ENCODE assay signal across 13 mouse cellular contexts in the genomic region with DNA sequence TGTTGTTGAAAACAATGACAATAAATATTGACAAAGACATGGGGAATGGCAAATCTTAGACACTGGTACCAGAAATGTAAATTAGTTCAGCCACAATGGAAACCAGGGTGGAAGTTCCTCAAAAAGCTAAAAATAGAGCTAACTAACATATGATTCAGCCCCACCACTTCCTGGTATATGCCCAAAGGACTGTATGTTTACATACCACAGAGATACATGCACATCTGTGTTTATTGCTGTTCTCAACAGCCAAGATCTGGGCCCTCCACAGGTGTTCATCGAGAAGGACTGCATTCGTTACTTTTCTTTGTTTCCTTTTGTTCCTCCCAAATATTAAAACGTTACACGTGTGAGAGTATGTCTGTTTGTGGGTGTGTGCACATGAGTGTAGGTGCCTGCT. TPM values are rescaled to one million over a fixed set of nuclear protein-coding genes. Genes with fewer than 3 reads are reported as not detected.
A peak's percentile ranks its signal among the peaks of the same experiment; 100 is the strongest.
DNase-seq lines count a peak whose midpoint lies in the region; ATAC-seq lines count a peak whose summit lies in the region.
"Had no signal": no experiment of that assay in that cellular context is flagged by ENCODE, and none has a peak within 500 bp of the region (broad histone marks: within the 10 kb centered on the region; RNA-seq: fewer than 3 reads in every experiment).

No protein-coding gene starts in this region.

- no peak overlapping the region for H3K9ac ChIP-seq in midbrain, embryonic 13.5 days (replicated peaks)
- H3K9ac ChIP-seq: heart, embryonic 13.5 days; liver, embryonic 15.5 days had no signal

- intact Hi-C loops in left cerebral cortex, postnatal 25 days (cut with DNase I) = no loop called here

- no peaks in the 10 kb centered on the region for H3K9me3 ChIP-seq in midbrain, embryonic 13.5 days
- H3K9me3 ChIP-seq: forebrain, embryonic 10.5 days; heart, embryonic 13.5 days; liver, embryonic 15.5 days had no signal

- WGBS in midbrain, embryonic 13.5 days = 85% methylated on average over 4 of the region's 4 CpGs

- ATAC-seq in common myeloid progenitor, adult 5-6 weeks (replicated peaks; ENCODE audit: low read depth, poor library complexity, severe bottlenecking) = peak; percentile 60
- ATAC-seq in midbrain, embryonic 13.5 days = no peak

- DNase-seq in kidney, adult 9 months = peak; percentile 22
- DNase-seq in kidney, postnatal 36 days = no peak
- peak; percentile 73 for DNase-seq in A20 (ENCODE audit: low read depth, low spot score)
- DNase-seq in thymus, adult 18-20 months = peak; percentile 34 to 62
- DNase-seq in urinary bladder, postnatal 36 days (ENCODE audit: low spot score in 2 of 2) = no peak
- DNase-seq in left cerebral cortex, postnatal 25 days (ENCODE audit: low spot score in 2 of 2) = no peak
- DNase-seq: embryo, embryonic 11 days; kidney, postnatal 14 days had no signal

- H3K4me1 ChIP-seq in midbrain, embryonic 13.5 days (replicated peaks) = peaks cover 25% of the 10 kb centered on the region

- no peaks in the 10 kb centered on the region for H3K36me3 ChIP-seq in midbrain, embryonic 13.5 days
- H3K36me3 ChIP-seq: forebrain, embryonic 10.5 days; heart, embryonic 13.5 days; liver, embryonic 15.5 days had no signal

- no peak overlapping the region for H3K27ac ChIP-seq in midbrain, embryonic 13.5 days
- H3K27ac ChIP-seq: forebrain, embryonic 10.5 days; heart, embryonic 13.5 days; liver, embryonic 15.5 days had no signal

- H3K27me3 ChIP-seq in midbrain, embryonic 13.5 days = no peaks in the 10 kb centered on the region
- H3K27me3 ChIP-seq: heart, embryonic 13.5 days; liver, embryonic 15.5 days had no signal

- H3K4me2 ChIP-seq in midbrain, embryonic 13.5 days (replicated peaks) = no peak overlapping the region
- H3K4me2 ChIP-seq: heart, embryonic 13.5 days; liver, embryonic 15.5 days had no signal

- H3K4me3 ChIP-seq in midbrain, embryonic 13.5 days (replicated peaks) = no peak overlapping the region
- H3K4me3 ChIP-seq: forebrain, embryonic 10.5 days; heart, embryonic 13.5 days; liver, embryonic 15.5 days had no signal

RNA-seq across cellular contexts. Expression of gene Abi1, which starts 1.4 kb away (rescaled TPM):
- 106 and 124 TPM in 2 replicates for total RNA-seq in common myeloid progenitor, adult 5-6 weeks (2017)
- total RNA-seq in left cerebral cortex, postnatal 25 days (2021) = 100 to 1,000 TPM; 132 to 140 TPM
- polyA plus RNA-seq in midbrain, embryonic 13.5 days (2015; fragmentation: Nextera tagmentation; extraction: Ambion mirVana) = 51.7 and 51.9 TPM in 2 replicates

RNA-seq across cellular contexts. Expression of gene Acbd5, which starts 26.5 kb away (rescaled TPM):
- 29.0 and 29.1 TPM in 2 replicates for total RNA-seq in common myeloid progenitor, adult 5-6 weeks (2017)
- total RNA-seq in left cerebral cortex, postnatal 25 days (2021) = 10 to 100 TPM; 74.5 to 75.5 TPM
- 80.1 and 81.0 TPM in 2 replicates for polyA plus RNA-seq in midbrain, embryonic 13.5 days (2015; fragmentation: Nextera tagmentation; extraction: Ambion mirVana)

Comparison
In these comparisons a context has a peak if more than half of its experiments do, and no peak if none do; other contexts are left out.
1. DNase-seq: peak in kidney, adult 9 months (single experiment), A20 (single experiment) and thymus, adult 18-20 months (2 of 2); none in kidney, postnatal 36 days (0 of 2), urinary bladder, postnatal 36 days (0 of 2) and left cerebral cortex, postnatal 25 days (0 of 2).